ENCODE assay signal across 24 mouse cellular contexts in genomic region chr10:7623861-7624518, GRCm38 (mm10). TPM values are rescaled to one million over a fixed set of nuclear protein-coding genes. Genes with fewer than 3 reads are reported as not detected.
DNase-seq lines count a peak whose midpoint lies in the region; ATAC-seq and TF ChIP-seq lines count a peak whose summit lies in the region.
"Had no signal": no experiment of that assay in that cellular context is flagged by ENCODE, and none has a peak within 500 bp of the region (broad histone marks: within the 10 kb centered on the region; RNA-seq: fewer than 3 reads in every experiment).

No protein-coding gene starts in this region.

- ATAC-seq in midbrain, embryonic 11.5 days (ENCODE audit: low FRiP score), result no peak
- no peak for ATAC-seq in midbrain, embryonic 16.5 days
- peak; percentile 33; the same call in 1 of the 2 replicates for ATAC-seq in megakaryocyte-erythroid progenitor cell, adult 5-6 weeks (replicated peaks; ENCODE audit: low FRiP score, low TSS enrichment, poor library complexity, severe bottlenecking)
- no peak for ATAC-seq in intestine, embryonic 16.5 days
- ATAC-seq: activated CD4-positive, CD25-positive, alpha-beta regulatory T cell, adult 4 months; CD4-positive, CD25-positive, alpha-beta regulatory T cell, adult 4 months; forebrain, embryonic 14.5 days; forebrain, postnatal 0 days; hindbrain, embryonic 16.5 days; intestine, embryonic 15.5 days had no signal

- no peaks in the 10 kb centered on the region for H3K27me3 ChIP-seq in midbrain, embryonic 11.5 days (ENCODE audit: control insufficient read depth, insufficient read depth, low read length)
- H3K27me3 ChIP-seq in midbrain, embryonic 16.5 days (ENCODE audit: control insufficient read depth, insufficient read depth, low read depth, low read length), result no peaks in the 10 kb centered on the region
- H3K27me3 ChIP-seq in intestine, embryonic 16.5 days (replicated peaks; ENCODE audit: control insufficient read depth, insufficient read depth, low read length), result no peaks in the 10 kb centered on the region
- H3K27me3 ChIP-seq: embryonic facial prominence, embryonic 12.5 days; embryonic facial prominence, embryonic 15.5 days; hindbrain, embryonic 13.5 days; intestine, embryonic 15.5 days had no signal

- H3K4me1 ChIP-seq in midbrain, embryonic 11.5 days (ENCODE audit: control insufficient read depth, insufficient read depth, low read length), result no peaks in the 10 kb centered on the region
- H3K4me1 ChIP-seq in midbrain, embryonic 16.5 days (ENCODE audit: control insufficient read depth, insufficient read depth, low read length), result no peaks in the 10 kb centered on the region
- H3K4me1 ChIP-seq in intestine, embryonic 16.5 days (ENCODE audit: control insufficient read depth, insufficient read depth, low read length), result no peaks in the 10 kb centered on the region
- H3K4me1 ChIP-seq: embryonic facial prominence, embryonic 12.5 days; embryonic facial prominence, embryonic 15.5 days; hindbrain, embryonic 13.5 days; intestine, embryonic 15.5 days had no signal

- no peak overlapping the region for H3K4me2 ChIP-seq in midbrain, embryonic 11.5 days
- H3K4me2 ChIP-seq in midbrain, embryonic 16.5 days (ENCODE audit: low read length), result no peak overlapping the region
- H3K4me2 ChIP-seq in intestine, embryonic 16.5 days (ENCODE audit: low read depth, low read length), result no peak overlapping the region
- H3K4me2 ChIP-seq: embryonic facial prominence, embryonic 12.5 days; embryonic facial prominence, embryonic 15.5 days; hindbrain, embryonic 13.5 days; intestine, embryonic 15.5 days had no signal

- H3K36me3 ChIP-seq in midbrain, embryonic 11.5 days (ENCODE audit: control insufficient read depth, insufficient read depth, low read length), result no peaks in the 10 kb centered on the region
- H3K36me3 ChIP-seq in midbrain, embryonic 16.5 days (ENCODE audit: control insufficient read depth, insufficient read depth, low read length), result peaks cover 8% of the 10 kb centered on the region
- no peaks in the 10 kb centered on the region for H3K36me3 ChIP-seq in intestine, embryonic 16.5 days (ENCODE audit: control insufficient read depth, insufficient read depth, low read length)
- H3K36me3 ChIP-seq: intestine, embryonic 15.5 days had no signal

- no peak overlapping the region for H3K4me3 ChIP-seq in gastrocnemius, adult 2 months
- no peak overlapping the region for H3K4me3 ChIP-seq in midbrain, embryonic 11.5 days (ENCODE audit: low read depth, low read length)
- no peak overlapping the region for H3K4me3 ChIP-seq in midbrain, embryonic 16.5 days (ENCODE audit: low read depth, low read length)
- no peak overlapping the region for H3K4me3 ChIP-seq in intestine, embryonic 16.5 days (ENCODE audit: low read length)
- H3K4me3 ChIP-seq: embryonic facial prominence, embryonic 12.5 days; embryonic facial prominence, embryonic 15.5 days; hindbrain, embryonic 10.5 days; hindbrain, embryonic 13.5 days; intestine, embryonic 15.5 days had no signal

- H3K27ac ChIP-seq in gastrocnemius, adult 2 months, result peak overlapping the region; percentile 90
- H3K27ac ChIP-seq in midbrain, embryonic 11.5 days (ENCODE audit: low read depth, low read length), result no peak overlapping the region
- H3K27ac ChIP-seq in midbrain, embryonic 16.5 days (ENCODE audit: low read length), result no peak overlapping the region
- no peak overlapping the region for H3K27ac ChIP-seq in intestine, embryonic 16.5 days (ENCODE audit: low read length)
- H3K27ac ChIP-seq: embryonic facial prominence, embryonic 12.5 days; embryonic facial prominence, embryonic 15.5 days; hindbrain, embryonic 10.5 days; hindbrain, embryonic 13.5 days; intestine, embryonic 15.5 days had no signal

- no peak overlapping the region for H3K9ac ChIP-seq in midbrain, embryonic 11.5 days (ENCODE audit: low read length)
- H3K9ac ChIP-seq in midbrain, embryonic 16.5 days (ENCODE audit: low read depth, low read length), result no peak overlapping the region
- H3K9ac ChIP-seq in intestine, embryonic 16.5 days (ENCODE audit: low read depth, low read length), result no peak overlapping the region
- H3K9ac ChIP-seq: embryonic facial prominence, embryonic 12.5 days; embryonic facial prominence, embryonic 15.5 days; forebrain, postnatal 0 days; hindbrain, embryonic 13.5 days; intestine, embryonic 15.5 days had no signal

- WGBS in midbrain, embryonic 11.5 days, result 88% methylated on average over 3 of the region's 3 CpGs
- 92% methylated on average over 3 of the region's 3 CpGs for WGBS in midbrain, embryonic 16.5 days
- WGBS in intestine, embryonic 16.5 days, result 92% methylated on average over 3 of the region's 3 CpGs

- no peak for TF ChIP-seq CTCF in gastrocnemius, adult 2 months (IDR thresholded peaks at IDR 0.05)

- H3K9me3 ChIP-seq in midbrain, embryonic 11.5 days (ENCODE audit: control insufficient read depth, low read length), result no peaks in the 10 kb centered on the region
- H3K9me3 ChIP-seq in midbrain, embryonic 16.5 days (replicated peaks; ENCODE audit: control insufficient read depth, low read length, poor library complexity, severe bottlenecking), result no peaks in the 10 kb centered on the region
- no peaks in the 10 kb centered on the region for H3K9me3 ChIP-seq in intestine, embryonic 16.5 days (ENCODE audit: control insufficient read depth, low read length)
- H3K9me3 ChIP-seq: embryonic facial prominence, embryonic 12.5 days; embryonic facial prominence, embryonic 15.5 days; hindbrain, embryonic 10.5 days; hindbrain, embryonic 13.5 days; intestine, embryonic 15.5 days had no signal

- intact Hi-C loops in gastrocnemius, adult 2 months (cut with DNase I), result no loop called here

- DNase-seq in gastrocnemius, adult 2 months, result no peak
- no peak for DNase-seq in gastrocnemius, postnatal 10 days
- peak; percentile 6 for DNase-seq in midbrain, embryonic 11.5 days (ENCODE audit: low spot score, missing footprints)
- DNase-seq: adrenal gland, adult 8-10 months; adrenal gland, postnatal 25 days; cerebellum, adult 8-10 months; cerebellum, postnatal 25 days; forebrain, postnatal 0 days; gastrocnemius, postnatal 14 days; heart, adult 18-20 months; heart, postnatal 36 days; kidney, adult 18-20 months had no signal

RNA-seq across cellular contexts. Expression of gene Lrp11, which starts 34.4 kb away (rescaled TPM):
- total RNA-seq in gastrocnemius, adult 2 months (2021), result 1 to 10 TPM; 1.1 to 2.0 TPM
- 1 to 10 TPM; 2.2 to 2.3 TPM for total RNA-seq in gastrocnemius, postnatal 10 days (2021)
- 11.1 and 13.3 TPM in 2 replicates for polyA plus RNA-seq in midbrain, embryonic 11.5 days (2014; fragmentation: Nextera tagmentation; extraction: Ambion mirVana)
- 37.1 and 37.6 TPM in 2 replicates for polyA plus RNA-seq in midbrain, embryonic 16.5 days (2015; fragmentation: Nextera tagmentation; extraction: Ambion mirVana)
- 3.2 and 4.0 TPM in 2 replicates for total RNA-seq in megakaryocyte-erythroid progenitor cell, adult 5-6 weeks (2014; fragmentation: Nextera tagmentation)
- total RNA-seq in megakaryocyte-erythroid progenitor cell, adult 5-6 weeks (2017), result 0.61 and 5.2 TPM in 2 replicates
- polyA plus RNA-seq in intestine, embryonic 16.5 days (2015; fragmentation: Nextera tagmentation; extraction: Ambion mirVana), result 3.1 and 3.7 TPM in 2 replicates

RNA-seq across cellular contexts. Expression of gene Nup43, which starts 43.3 kb away (rescaled TPM):
- total RNA-seq in gastrocnemius, adult 2 months (2021), result 1 to 10 TPM; 5.6 to 6.3 TPM
- total RNA-seq in gastrocnemius, postnatal 10 days (2021), result 10 to 100 TPM in 1 of 2 experiments, 1 to 10 TPM in 1; 8.2 to 11.3 TPM
- 60.0 and 67.5 TPM in 2 replicates for polyA plus RNA-seq in midbrain, embryonic 11.5 days (2014; fragmentation: Nextera tagmentation; extraction: Ambion mirVana)
- 26.8 and 33.1 TPM in 2 replicates for polyA plus RNA-seq in midbrain, embryonic 16.5 days (2015; fragmentation: Nextera tagmentation; extraction: Ambion mirVana)
- 53.1 and 54.8 TPM in 2 replicates for total RNA-seq in megakaryocyte-erythroid progenitor cell, adult 5-6 weeks (2014; fragmentation: Nextera tagmentation)
- total RNA-seq in megakaryocyte-erythroid progenitor cell, adult 5-6 weeks (2017), result 23.9 and 64.8 TPM in 2 replicates
- 36.9 and 39.5 TPM in 2 replicates for polyA plus RNA-seq in intestine, embryonic 16.5 days (2015; fragmentation: Nextera tagmentation; extraction: Ambion mirVana)

RNA-seq across cellular contexts. Expression of gene Pcmt1, which starts 56.9 kb away (rescaled TPM):
- 100 to 1,000 TPM; 102 to 110 TPM for total RNA-seq in gastrocnemius, adult 2 months (2021)
- 100 to 1,000 TPM in 1 of 2 experiments, 10 to 100 TPM in 1; 99.4 to 100 TPM for total RNA-seq in gastrocnemius, postnatal 10 days (2021)
- 154 and 159 TPM in 2 replicates for polyA plus RNA-seq in midbrain, embryonic 11.5 days (2014; fragmentation: Nextera tagmentation; extraction: Ambion mirVana)
- polyA plus RNA-seq in midbrain, embryonic 16.5 days (2015; fragmentation: Nextera tagmentation; extraction: Ambion mirVana), result 164 and 177 TPM in 2 replicates
- total RNA-seq in megakaryocyte-erythroid progenitor cell, adult 5-6 weeks (2014; fragmentation: Nextera tagmentation), result 75.4 and 83.6 TPM in 2 replicates
- 106 and 110 TPM in 2 replicates for total RNA-seq in megakaryocyte-erythroid progenitor cell, adult 5-6 weeks (2017)
- 105 and 112 TPM in 2 replicates for polyA plus RNA-seq in intestine, embryonic 16.5 days (2015; fragmentation: Nextera tagmentation; extraction: Ambion mirVana)

RNA-seq across cellular contexts. Expression of gene Lats1, which starts 57.0 kb away (rescaled TPM):
- 10 to 100 TPM; 11.8 to 11.9 TPM for total RNA-seq in gastrocnemius, adult 2 months (2021)
- 10 to 100 TPM; 16.9 to 21.8 TPM for total RNA-seq in gastrocnemius, postnatal 10 days (2021)
- 14.4 and 15.4 TPM in 2 replicates for polyA plus RNA-seq in midbrain, embryonic 11.5 days (2014; fragmentation: Nextera tagmentation; extraction: Ambion mirVana)
- 10.6 and 11.5 TPM in 2 replicates for polyA plus RNA-seq in midbrain, embryonic 16.5 days (2015; fragmentation: Nextera tagmentation; extraction: Ambion mirVana)
- 18.3 and 21.3 TPM in 2 replicates for total RNA-seq in megakaryocyte-erythroid progenitor cell, adult 5-6 weeks (2014; fragmentation: Nextera tagmentation)
- 13.5 and 15.8 TPM in 2 replicates for total RNA-seq in megakaryocyte-erythroid progenitor cell, adult 5-6 weeks (2017)
- polyA plus RNA-seq in intestine, embryonic 16.5 days (2015; fragmentation: Nextera tagmentation; extraction: Ambion mirVana), result 5.7 and 7.3 TPM in 2 replicates
